26 mouse cellular contexts compared by ENCODE assay signal in genomic region chr1:139481146-139481545, GRCm38 (mm10). TPM values are rescaled to one million over a fixed set of nuclear protein-coding genes. Genes with fewer than 3 reads are reported as not detected.
DNase-seq lines count a peak whose midpoint lies in the region; ATAC-seq and TF ChIP-seq lines count a peak whose summit lies in the region.
"Had no signal": no experiment of that assay in that cellular context is flagged by ENCODE, and none has a peak within 500 bp of the region (broad histone marks: within the 10 kb centered on the region; RNA-seq: fewer than 3 reads in every experiment).

No protein-coding gene starts in this region.

- no peak for DNase-seq in forebrain, embryonic 11.5 days (ENCODE audit: low spot score)
- peak; percentile 14 to 36 for DNase-seq in left cerebral cortex, postnatal 25 days (ENCODE audit: low spot score in 2 of 2)
- DNase-seq in left cerebral cortex, postnatal 14 days (ENCODE audit: low spot score in 2 of 2): no peak
- peak; percentile 34 for DNase-seq in 3T3-L1 (ENCODE audit: low read depth, low spot score)
- DNase-seq in brain, embryonic 14.5 days (ENCODE audit: low read depth): peak; percentile 14
- no peak for DNase-seq in cerebellum, adult 11 months
- no peak for DNase-seq in yolk sac, embryonic 10.5 days (ENCODE audit: low spot score)
- DNase-seq: adrenal gland, adult 8-10 months; cerebellum, postnatal 14 days; gastrocnemius, postnatal 14 days; kidney, adult 8-10 months; kidney, postnatal 14 days; thymus, postnatal 25 days had no signal

- no peaks in the 10 kb centered on the region for H3K27me3 ChIP-seq in forebrain, embryonic 15.5 days
- H3K27me3 ChIP-seq in forebrain, embryonic 11.5 days (ENCODE audit: control insufficient read depth, insufficient read depth, low read length): no peaks in the 10 kb centered on the region
- H3K27me3 ChIP-seq: CH12.LX; embryonic facial prominence, embryonic 13.5 days; limb, embryonic 13.5 days; lung, embryonic 15.5 days; neural tube, embryonic 12.5 days had no signal

- TF ChIP-seq CTCF in brain, embryonic 14.5 days (IDR thresholded peaks at IDR 0.05; ENCODE audit: borderline replicate concordance, extremely low read depth, insufficient read depth, insufficient read length): no peak

- H3K4me1 ChIP-seq in forebrain, embryonic 15.5 days: no peaks in the 10 kb centered on the region
- no peaks in the 10 kb centered on the region for H3K4me1 ChIP-seq in forebrain, embryonic 11.5 days (replicated peaks; ENCODE audit: control insufficient read depth, insufficient read depth, low read length)
- H3K4me1 ChIP-seq: embryonic facial prominence, embryonic 13.5 days; limb, embryonic 13.5 days; lung, embryonic 15.5 days; neural tube, embryonic 12.5 days had no signal

- intact Hi-C loops in left cerebral cortex, postnatal 25 days (cut with DNase I): no loop called here
- intact Hi-C loops in left cerebral cortex, postnatal 14 days (cut with DNase I): no loop called here

- H3K9ac ChIP-seq in forebrain, embryonic 15.5 days (replicated peaks): no peak overlapping the region
- H3K9ac ChIP-seq in forebrain, embryonic 11.5 days (ENCODE audit: low read length): no peak overlapping the region
- H3K9ac ChIP-seq: embryonic facial prominence, embryonic 13.5 days; limb, embryonic 13.5 days; liver, embryonic 14.5 days; lung, embryonic 15.5 days; neural tube, embryonic 12.5 days had no signal

- no peak overlapping the region for H3K4me2 ChIP-seq in forebrain, embryonic 15.5 days (replicated peaks)
- no peak overlapping the region for H3K4me2 ChIP-seq in forebrain, embryonic 11.5 days (ENCODE audit: low read depth, low read length, severe bottlenecking)
- H3K4me2 ChIP-seq: embryonic facial prominence, embryonic 13.5 days; limb, embryonic 13.5 days; lung, embryonic 15.5 days; neural tube, embryonic 12.5 days had no signal

- no peak overlapping the region for H3K27ac ChIP-seq in forebrain, embryonic 15.5 days (replicated peaks)
- no peak overlapping the region for H3K27ac ChIP-seq in forebrain, embryonic 11.5 days (ENCODE audit: low read depth, low read length)
- H3K27ac ChIP-seq: embryonic facial prominence, embryonic 13.5 days; limb, embryonic 13.5 days; liver, embryonic 14.5 days; lung, embryonic 15.5 days; neural tube, embryonic 12.5 days had no signal

- ATAC-seq in forebrain, embryonic 15.5 days (replicated peaks): 0 out of 2 replicates have a peak, but pooled peaks have one; percentile 43
- no peak for ATAC-seq in forebrain, embryonic 11.5 days (replicated peaks; ENCODE audit: low FRiP score)

- no peaks in the 10 kb centered on the region for H3K9me3 ChIP-seq in forebrain, embryonic 15.5 days
- no peaks in the 10 kb centered on the region for H3K9me3 ChIP-seq in forebrain, embryonic 11.5 days (ENCODE audit: control insufficient read depth, low read length)
- H3K9me3 ChIP-seq: embryonic facial prominence, embryonic 13.5 days; limb, embryonic 13.5 days; lung, embryonic 15.5 days; neural tube, embryonic 12.5 days had no signal

- no peak overlapping the region for H3K4me3 ChIP-seq in forebrain, embryonic 15.5 days
- no peak overlapping the region for H3K4me3 ChIP-seq in forebrain, embryonic 11.5 days (ENCODE audit: low read depth, low read length)
- H3K4me3 ChIP-seq: embryonic facial prominence, embryonic 13.5 days; limb, embryonic 13.5 days; lung, embryonic 15.5 days; neural tube, embryonic 12.5 days had no signal

- whole genome bisulfite sequencing in forebrain, embryonic 15.5 days: 85% methylated on average over 4 of the region's 4 CpGs
- 92% methylated on average over 4 of the region's 4 CpGs for WGBS in forebrain, embryonic 11.5 days

- TF ChIP-seq POLR2A in brain, embryonic 14.5 days (IDR thresholded peaks at IDR 0.05; ENCODE audit: borderline replicate concordance, extremely low read depth, insufficient read depth, insufficient read length, poor library complexity, severe bottlenecking): no peak

- H3K36me3 ChIP-seq in forebrain, embryonic 15.5 days: peaks cover 15% of the 10 kb centered on the region
- peaks cover 16% of the 10 kb centered on the region; the same call in 1 of the 2 replicates for H3K36me3 ChIP-seq in forebrain, embryonic 11.5 days (ENCODE audit: control insufficient read depth, insufficient read depth, low read length)

RNA-seq across cellular contexts. Expression of gene F13b, which starts 20.4 kb away (rescaled TPM):
- not detected in 2 replicates for polyA plus RNA-seq in forebrain, embryonic 15.5 days (2015; fragmentation: Nextera tagmentation; extraction: Ambion mirVana)
- not detected in 2 replicates for polyA plus RNA-seq in forebrain, embryonic 11.5 days (2014; fragmentation: Nextera tagmentation; extraction: Ambion mirVana)
- total RNA-seq in left cerebral cortex, postnatal 25 days (2021): not detected
- total RNA-seq in left cerebral cortex, postnatal 14 days (2021): not detected
- not detected in 2 replicates for polyA plus RNA-seq in brain, embryonic 14.5 days (2012; rRNA removed)
- total RNA-seq: adrenal gland, adult 8-10 months; CH12.LX; gastrocnemius, postnatal 14 days; hematopoietic stem cell, adult 5-6 weeks; layer of hippocampus, postnatal 10 days; MEL; monocyte, adult 5-6 weeks had no signal
- polyA plus RNA-seq: embryonic facial prominence, embryonic 13.5 days; heart, embryonic 16.5 days; intestine, embryonic 14.5 days; limb, embryonic 13.5 days; lung, embryonic 15.5 days; neural tube, embryonic 12.5 days had no signal

RNA-seq across cellular contexts. Expression of gene Aspm, which starts 26.6 kb away (rescaled TPM):
- polyA plus RNA-seq in forebrain, embryonic 15.5 days (2015; fragmentation: Nextera tagmentation; extraction: Ambion mirVana): 10.3 and 11.6 TPM in 2 replicates
- 33.1 and 34.3 TPM in 2 replicates for polyA plus RNA-seq in forebrain, embryonic 11.5 days (2014; fragmentation: Nextera tagmentation; extraction: Ambion mirVana)
- total RNA-seq in left cerebral cortex, postnatal 25 days (2021): 1 to 10 TPM in 1 of 2 experiments, under 1 TPM in 1; 0.57 to 1.0 TPM
- total RNA-seq in left cerebral cortex, postnatal 14 days (2021): 1 to 10 TPM in 1 of 2 experiments, under 1 TPM in 1; 0.95 to 1.4 TPM
- 5.1 and 6.5 TPM in 2 replicates for polyA plus RNA-seq in brain, embryonic 14.5 days (2012; rRNA removed)

RNA-seq across cellular contexts. Expression of gene Zbtb41, which starts 59.1 kb away (rescaled TPM):
- 15.9 and 16.3 TPM in 2 replicates for polyA plus RNA-seq in forebrain, embryonic 15.5 days (2015; fragmentation: Nextera tagmentation; extraction: Ambion mirVana)
- 18.3 and 21.0 TPM in 2 replicates for polyA plus RNA-seq in forebrain, embryonic 11.5 days (2014; fragmentation: Nextera tagmentation; extraction: Ambion mirVana)
- total RNA-seq in left cerebral cortex, postnatal 25 days (2021): 10 to 100 TPM; 27.5 to 28.3 TPM
- total RNA-seq in left cerebral cortex, postnatal 14 days (2021): 10 to 100 TPM; 28.3 to 30.4 TPM
- polyA plus RNA-seq in brain, embryonic 14.5 days (2012; rRNA removed): 14.7 and 20.8 TPM in 2 replicates

Comparison
In these comparisons a context has a peak if more than half of its experiments do, and no peak if none do; other contexts are left out.
1. DNase-seq: peak in left cerebral cortex, postnatal 25 days (2 of 2), 3T3-L1 (single experiment) and brain, embryonic 14.5 days (single experiment); none in forebrain, embryonic 11.5 days (single experiment), left cerebral cortex, postnatal 14 days (0 of 2), cerebellum, adult 11 months (single experiment) and yolk sac, embryonic 10.5 days (single experiment).